Mouse (Mus musculus) heart, embryonic 13.5 days (tissue): Measurements from ENCODE around the gene Myo1d. TPM values are rescaled to one million over a fixed set of nuclear protein-coding genes. Genes with fewer than 3 reads are reported as not detected.
"Not testable (repeated sequence)": the region's sequence is repeated elsewhere in the genome, so short reads cannot be mapped to it uniquely, and the experiment has no call there.

Source experiments
- ATAC-seq: fragments of 200-750 bp; cut with Nextera tagmentation; 2 replicates; pipeline ENCODE4 v1.8.0; 2017; ENCODE audit warnings: moderate TSS enrichment; ENCODE audit not compliant: insufficient number of reproducible peaks, low FRiP score, low TSS enrichment; ENCODE audit errors: extremely low read depth
- H3K27ac ChIP-seq: fragments of 300-500 bp; sonication (generic); replicated peaks from 2 replicates; pipeline ENCODE4 v1.5.1; 2015; ENCODE audit warnings: moderate library complexity, mild to moderate bottlenecking, inconsistent platforms
- H3K27me3 ChIP-seq: fragments of 300-500 bp; sonication (generic); replicated peaks from 2 replicates; pipeline ENCODE4 v1.6.1; 2015; ENCODE audit warnings: mild to moderate bottlenecking, inconsistent platforms
- H3K36me3 ChIP-seq: fragments of 300-500 bp; sonication (generic); 2 replicates; pipeline ENCODE4 v1.6.1; 2015; ENCODE audit warnings: mild to moderate bottlenecking, inconsistent platforms
- H3K4me1 ChIP-seq: fragments of 300-500 bp; sonication (generic); 2 replicates; pipeline ENCODE4 v1.6.1; 2015; ENCODE audit warnings: inconsistent platforms
- H3K4me2 ChIP-seq: fragments of 300-500 bp; sonication (generic); 2 replicates; pipeline ENCODE4 v1.6.1; 2015; ENCODE audit warnings: inconsistent platforms, mild to moderate bottlenecking, moderate library complexity
- H3K4me3 ChIP-seq: fragments of 300-500 bp; sonication (generic); 2 replicates; pipeline ENCODE4 v1.5.1; 2015; ENCODE audit warnings: moderate library complexity, mild to moderate bottlenecking, inconsistent platforms
- H3K9ac ChIP-seq: fragments of 300-500 bp; sonication (generic); 2 replicates; pipeline ENCODE4 v1.6.1; 2015; ENCODE audit warnings: inconsistent platforms, mild to moderate bottlenecking, moderate library complexity
- H3K9me3 ChIP-seq: fragments of 300-500 bp; sonication (generic); 2 replicates; pipeline ENCODE4 v1.6.1; 2016; ENCODE audit warnings: inconsistent platforms
- WGBS: fragments of 180-500 bp; shearing (Covaris S2); methylation state at CpG from one replicate; pipeline ENCODE4 v1.1.7; 2015; ENCODE audit warnings: mixed read lengths; 5-methylcytosine and 5-hydroxymethylcytosine counted together
- polyA plus RNA-seq: library from polyadenylated mRNA; unstranded; fragments of >200 nt; fragmentation: Nextera tagmentation; extraction: Ambion mirVana; gene quantifications from 2 replicates; pipeline ENCODE4 v1.2.1, GENCODE M21; 2015

Gene Myo1d
- polyA plus RNA-seq, 1 experiment from 2014 or later: 9.1 TPM

DNA sequence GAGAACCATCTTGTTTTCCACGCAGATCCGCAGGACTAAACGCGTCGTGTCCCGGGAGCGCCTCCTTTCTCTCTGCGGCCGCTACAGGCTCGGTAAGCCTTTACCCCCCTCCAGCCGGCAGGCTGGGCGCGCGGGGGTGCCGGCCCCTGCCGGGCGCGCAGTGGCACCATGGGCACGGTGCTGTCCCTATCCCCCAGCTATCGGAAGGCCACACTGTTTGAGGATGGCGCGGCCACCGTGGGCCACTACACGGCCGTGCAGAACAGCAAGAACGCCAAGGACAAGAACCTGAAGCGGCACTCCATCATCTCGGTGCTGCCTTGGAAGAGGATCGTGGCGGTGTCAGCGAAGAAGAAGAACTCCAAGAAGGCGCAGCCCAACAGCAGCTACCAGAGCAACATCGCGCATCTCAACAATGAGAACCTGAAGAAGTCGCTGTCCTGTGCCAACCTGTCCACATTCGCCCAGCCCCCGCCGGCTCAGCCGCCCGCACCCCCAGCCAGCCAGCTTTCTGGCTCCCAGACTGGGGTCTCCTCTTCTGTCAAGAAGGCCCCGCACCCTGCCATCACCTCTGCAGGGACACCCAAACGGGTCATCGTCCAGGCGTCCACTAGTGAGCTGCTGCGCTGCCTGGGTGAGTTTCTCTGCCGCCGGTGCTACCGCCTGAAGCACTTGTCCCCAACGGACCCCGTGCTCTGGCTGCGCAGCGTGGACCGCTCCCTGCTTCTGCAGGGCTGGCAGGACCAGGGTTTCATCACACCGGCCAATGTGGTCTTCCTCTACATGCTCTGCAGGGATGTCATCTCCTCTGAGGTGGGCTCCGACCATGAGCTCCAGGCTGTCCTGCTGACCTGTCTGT is 302.3 kb downstream of the Myo1d start:
- Histone ChIP-seq H3K9me3 (no peaks in the 10 kb centered on the region), H3K4me2 (peak overlapping the region; percentile 100), H3K9ac (peak overlapping the region; percentile 86), H3K4me1 (peaks cover 21% of the 10 kb centered on the region), H3K27ac (peak overlapping the region; percentile 59), H3K4me3 (peak overlapping the region; percentile 81), H3K36me3 (peaks cover 24% of the 10 kb centered on the region), H3K27me3 (peaks cover 17% of the 10 kb centered on the region)
- ATAC-seq: no peak
- WGBS: 10% methylated on average over 55 of the region's 55 CpGs

DNA sequence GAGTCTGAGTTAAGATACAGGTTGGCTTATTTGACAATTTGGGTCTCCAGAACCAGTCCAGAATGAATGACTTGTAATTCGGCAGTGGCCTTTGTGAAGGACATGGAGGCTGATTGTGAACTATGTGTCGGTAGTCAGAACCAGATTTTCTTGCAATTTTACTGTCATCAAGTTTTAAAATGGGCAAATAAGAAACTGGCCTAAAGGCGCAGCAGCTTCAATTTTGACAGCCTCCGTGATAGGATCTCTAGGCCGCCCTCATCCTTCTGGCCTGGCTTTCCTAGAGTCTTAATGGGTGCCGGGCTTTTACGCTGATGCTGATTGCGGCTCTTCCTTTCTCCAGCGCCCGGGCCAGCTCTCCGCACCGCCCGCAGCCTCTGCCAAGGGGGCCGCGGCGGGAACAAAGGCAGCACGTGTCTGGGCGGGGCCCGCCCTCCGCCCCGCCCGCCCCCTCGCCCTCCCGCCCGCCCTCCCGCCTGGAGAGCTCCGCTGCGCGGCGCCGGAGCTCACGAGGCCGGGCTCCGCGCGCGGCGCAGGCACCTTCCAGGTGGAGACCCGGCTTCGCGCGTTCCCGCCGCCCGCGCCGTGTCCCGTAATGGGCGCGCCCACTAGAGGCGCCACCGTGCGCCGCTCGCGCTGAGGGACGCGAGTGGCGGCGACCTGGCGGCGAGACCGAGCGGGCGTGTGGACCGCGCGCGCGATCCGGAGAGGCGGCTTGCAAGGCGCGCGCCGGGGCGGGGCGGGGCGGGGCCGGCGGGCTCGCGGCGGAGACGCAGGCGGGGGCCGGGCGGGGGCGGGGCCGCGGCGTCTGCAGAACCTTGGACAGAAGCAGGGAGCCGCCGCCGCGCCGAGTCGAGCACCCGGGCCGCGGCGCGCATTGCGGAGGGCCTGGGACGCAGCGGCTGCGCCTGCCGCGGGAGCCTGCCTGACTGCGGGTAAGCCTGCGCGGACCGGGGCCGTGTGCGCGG is 303.3 kb downstream of the Myo1d start, which contains the start of gene Cdk5r1:
Cdk5r1 (plus strand) TSS at position 802 of the 968 bp plus-strand sequence.
- Histone ChIP-seq H3K27ac (peak within 1 kb of the TSS; percentile 63), H3K4me2 (peak within 1 kb of the TSS; percentile 100), H3K4me1 (peaks cover 21% of the 10 kb centered on the region), H3K36me3 (peaks cover 35% of the 10 kb centered on the region), H3K4me3 (peak within 1 kb of the TSS; percentile 81), H3K9ac (peak within 1 kb of the TSS; percentile 86), H3K27me3 (peaks cover 17% of the 10 kb centered on the region), H3K9me3 (no peaks in the 10 kb centered on the region)
- 1% methylated on average over 61 of the region's 116 CpGs for WGBS
- ATAC-seq: peak; percentile 86

DNA sequence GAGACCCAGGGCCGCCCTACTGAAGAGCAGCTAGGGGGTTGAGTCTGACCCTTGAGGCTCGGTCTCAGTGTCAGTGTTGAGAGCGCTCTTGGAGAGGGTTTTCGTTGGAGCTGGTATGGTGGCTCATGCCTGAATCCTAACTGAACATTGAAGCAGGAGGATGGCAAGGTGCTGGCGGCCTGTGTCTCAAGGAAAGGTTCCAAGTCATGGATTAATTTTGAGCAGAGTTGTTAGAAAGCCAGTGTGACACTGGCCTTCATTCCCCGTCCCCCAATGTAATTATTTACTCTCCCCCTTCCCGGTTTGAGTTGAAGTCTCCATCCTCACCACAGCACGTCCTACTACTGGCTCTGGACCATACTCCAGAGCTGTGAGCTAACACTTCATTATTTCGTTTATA is 304.3 kb downstream of the Myo1d start:
- Histone ChIP-seq H3K4me3 (no peak overlapping the region), H3K9me3 (no peaks in the 10 kb centered on the region), H3K27me3 (peaks cover 17% of the 10 kb centered on the region), H3K36me3 (peaks cover 44% of the 10 kb centered on the region), H3K27ac (no peak overlapping the region), H3K4me1 (peaks cover 21% of the 10 kb centered on the region), H3K4me2 (no peak overlapping the region), H3K9ac (no peak overlapping the region)
- 81% methylated on average over 9 of the region's 9 CpGs for WGBS
- ATAC-seq: no peak

GRCm38 (mm10) chr11:80474846-80475245 is 305.0 kb downstream of the Myo1d start:
- Histone ChIP-seq H3K27me3 (peaks cover 17% of the 10 kb centered on the region), H3K9me3 (no peaks in the 10 kb centered on the region), H3K4me1 (peaks cover 21% of the 10 kb centered on the region), H3K27ac (no peak overlapping the region), H3K4me2 (no peak overlapping the region), H3K36me3 (peaks cover 47% of the 10 kb centered on the region), H3K4me3 (no peak overlapping the region), H3K9ac (no peak overlapping the region)
- 92% methylated on average over 11 of the region's 11 CpGs for WGBS
- ATAC-seq: no peak

DNA sequence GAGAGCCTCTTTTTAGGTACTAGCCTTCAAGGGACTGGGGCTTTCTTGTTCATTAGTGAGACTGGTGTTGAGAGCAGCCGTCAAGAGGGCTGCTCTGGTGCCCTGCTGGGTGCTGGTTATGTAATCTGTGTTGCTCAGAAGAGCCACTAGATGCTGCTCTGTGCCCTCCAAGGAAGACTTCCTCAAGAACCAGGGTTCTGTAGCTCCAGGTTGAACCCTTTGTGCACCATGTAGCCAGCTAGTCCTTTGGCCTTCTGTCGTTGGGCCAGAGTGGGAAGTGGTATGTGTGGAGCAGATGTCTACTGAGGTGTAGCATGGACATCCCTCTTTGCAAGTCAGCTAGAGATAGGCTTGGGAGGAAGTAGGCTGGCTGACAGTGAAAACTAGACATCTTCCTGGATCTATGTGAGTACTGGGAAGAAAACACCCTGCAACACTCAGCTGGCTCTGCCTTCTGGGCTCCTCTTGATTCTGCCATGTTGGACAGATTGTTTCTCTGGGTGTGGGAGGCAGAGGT is 305.6 kb downstream of the Myo1d start:
- Histone ChIP-seq H3K27me3 (peaks cover 16% of the 10 kb centered on the region), H3K4me1 (peaks cover 17% of the 10 kb centered on the region), H3K27ac (no peak overlapping the region), H3K4me2 (no peak overlapping the region), H3K9ac (no peak overlapping the region), H3K9me3 (no peaks in the 10 kb centered on the region), H3K36me3 (peaks cover 54% of the 10 kb centered on the region), H3K4me3 (no peak overlapping the region)
- no peak for ATAC-seq
- 56% methylated on average over 2 of the region's 2 CpGs for WGBS

DNA sequence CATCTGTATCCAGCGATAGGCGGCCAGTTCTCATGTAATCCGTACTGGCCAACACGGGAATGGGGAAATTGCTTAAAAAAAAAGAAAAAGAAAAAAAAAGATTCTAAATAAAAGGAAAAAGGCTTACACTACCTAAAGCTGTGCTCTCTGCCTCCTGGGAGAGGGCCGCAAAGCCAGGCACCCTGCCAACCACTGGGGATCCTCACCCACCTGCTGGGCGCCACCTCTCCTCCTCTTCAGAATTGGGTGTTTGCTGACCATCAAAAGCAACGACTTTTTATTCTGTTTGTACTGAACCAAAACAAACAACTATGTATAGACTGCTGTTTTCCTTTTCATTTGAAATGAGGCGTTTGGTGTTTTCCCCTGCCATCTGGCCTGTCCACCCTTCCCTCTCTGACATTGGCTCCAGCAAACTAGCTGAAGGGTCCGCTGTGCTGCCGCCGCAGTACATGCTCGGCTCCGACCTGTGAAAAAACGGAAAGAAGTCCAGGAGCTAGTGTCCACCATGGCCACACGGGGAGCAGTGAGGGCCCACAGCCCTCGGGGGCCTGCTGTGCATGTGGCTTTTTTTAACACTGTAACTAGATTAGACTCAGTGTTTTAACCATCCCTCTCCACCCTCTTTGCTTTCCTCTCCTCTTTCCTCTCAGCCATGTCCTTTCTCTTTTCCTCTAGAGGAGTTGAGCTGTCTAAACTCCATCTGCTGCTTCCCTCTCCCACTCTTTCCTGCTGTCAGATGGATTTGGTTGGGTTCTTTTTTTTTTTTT is 307.8 kb downstream of the Myo1d start:
- peaks cover 76% of the 10 kb centered on the region for H3K36me3 ChIP-seq
- H3K4me1 ChIP-seq: peaks cover 4% of the 10 kb centered on the region
- WGBS: 77% methylated on average over 16 of the region's 16 CpGs
- no peak for ATAC-seq
- no peak overlapping the region for H3K27ac ChIP-seq
- no peak overlapping the region for H3K9ac ChIP-seq
- H3K9me3 ChIP-seq: no peaks in the 10 kb centered on the region
- no peaks in the 10 kb centered on the region for H3K27me3 ChIP-seq
- H3K4me2 ChIP-seq: no peak overlapping the region
- H3K4me3 ChIP-seq: no peak overlapping the region

DNA sequence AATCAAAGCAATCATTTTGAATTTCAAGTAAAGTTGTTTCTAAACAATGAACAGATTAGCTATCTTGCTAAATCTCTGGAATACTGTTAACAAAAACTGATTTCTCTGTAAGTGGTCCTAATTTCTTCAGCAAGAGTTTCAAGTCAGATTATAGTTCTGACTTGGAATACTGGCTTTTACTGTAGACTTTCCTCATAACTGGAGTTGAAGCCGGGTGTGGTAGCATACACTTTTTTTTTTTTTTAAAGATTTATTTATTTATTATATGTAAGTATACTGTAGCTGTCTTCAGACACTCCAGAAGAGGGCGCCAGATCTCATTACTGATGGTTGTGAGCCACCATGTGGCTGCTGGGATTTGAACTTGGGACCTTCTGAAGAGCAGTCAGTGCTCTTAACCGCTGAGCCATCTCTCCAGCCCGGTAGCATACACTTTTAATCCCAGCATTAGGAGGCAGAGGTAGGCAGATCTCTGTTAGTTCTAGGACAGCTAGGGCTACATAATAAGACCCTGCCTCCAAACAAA is 316.2 kb downstream of the Myo1d start:
- peaks cover 95% of the 10 kb centered on the region for H3K36me3 ChIP-seq

GRCm38 (mm10) chr11:80453198-80453597 is 326.6 kb downstream of the Myo1d start:
- Histone ChIP-seq H3K4me2 (no peak overlapping the region), H3K27me3 (no peaks in the 10 kb centered on the region), H3K27ac (no peak overlapping the region), H3K36me3 (peaks cover 89% of the 10 kb centered on the region), H3K9me3 (no peaks in the 10 kb centered on the region), H3K4me3 (no peak overlapping the region), H3K9ac (no peak overlapping the region), H3K4me1 (no peaks in the 10 kb centered on the region)
- WGBS: 92% methylated on average over 1 of the region's 1 CpGs
- ATAC-seq: no peak

More for the DNA sequence above, 316.2 kb downstream of the Myo1d start:
- 89% methylated on average over 4 of the region's 4 CpGs for WGBS
- H3K4me1 ChIP-seq, H3K9me3 ChIP-seq, H3K27ac ChIP-seq, H3K4me3 ChIP-seq, ATAC-seq, H3K9ac ChIP-seq, H3K27me3 ChIP-seq, H3K4me2 ChIP-seq: not testable (repeated sequence)

DNA sequence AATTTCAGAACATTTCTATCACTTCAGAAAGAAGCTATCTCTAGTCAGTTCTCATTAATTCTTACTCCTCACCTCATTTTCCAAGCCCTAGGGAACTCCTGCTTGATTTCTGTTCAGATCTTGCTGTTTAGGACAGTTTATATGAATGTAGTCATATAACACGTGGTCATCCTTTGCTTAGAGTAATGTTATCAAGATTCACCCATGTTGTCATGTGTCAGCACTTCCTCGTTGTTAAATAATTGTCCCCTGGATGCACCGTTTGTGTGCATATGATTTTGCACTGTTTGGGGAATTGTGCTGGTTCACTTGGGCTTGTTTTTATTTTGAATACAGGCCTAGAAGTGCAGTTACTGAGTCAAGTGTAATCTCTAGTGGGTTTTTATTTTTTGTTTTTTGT is 327.6 kb downstream of the Myo1d start:
- Histone ChIP-seq H3K27ac (no peak overlapping the region), H3K27me3 (no peaks in the 10 kb centered on the region), H3K4me3 (no peak overlapping the region), H3K9ac (no peak overlapping the region), H3K4me1 (no peaks in the 10 kb centered on the region), H3K4me2 (no peak overlapping the region), H3K9me3 (no peaks in the 10 kb centered on the region), H3K36me3 (peaks cover 89% of the 10 kb centered on the region)
- WGBS: 81% methylated on average over 3 of the region's 3 CpGs
- ATAC-seq: no peak

DNA sequence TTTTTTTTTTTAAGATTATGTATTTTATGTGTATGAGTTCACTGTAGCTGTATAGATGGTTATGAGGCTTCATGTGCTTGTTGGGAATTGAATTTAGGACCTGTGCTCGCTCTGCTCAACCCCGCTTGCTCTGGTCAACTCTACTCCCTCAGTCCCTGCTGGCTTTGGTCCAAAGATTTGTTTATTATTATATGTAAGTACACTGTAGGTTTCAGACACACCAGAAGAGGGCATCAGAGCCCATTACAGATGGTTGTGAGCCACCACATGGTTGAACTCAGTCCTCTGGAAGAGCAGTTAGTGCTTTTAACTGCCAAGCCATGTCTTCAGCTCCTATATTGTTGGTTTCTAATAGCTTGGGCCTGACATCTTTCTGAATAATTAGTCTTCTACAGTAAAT is 330.0 kb downstream of the Myo1d start:
- Histone ChIP-seq H3K9ac (no peak overlapping the region), H3K36me3 (peaks cover 90% of the 10 kb centered on the region), H3K27ac (no peak overlapping the region), H3K27me3 (no peaks in the 10 kb centered on the region), H3K4me2 (no peak overlapping the region), H3K9me3 (no peaks in the 10 kb centered on the region), H3K4me1 (no peaks in the 10 kb centered on the region), H3K4me3 (no peak overlapping the region)
- no peak for ATAC-seq
- WGBS: 90% methylated on average over 2 of the region's 2 CpGs
